Mouse (Mus musculus) E14TG2a.4 (cell line): ENCODE results near the gene Ehhadh.

Source experiments
- H3K27me3 ChIP-seq: 2 replicates; pipeline ENCODE4 v1.6.1; 2014; ENCODE audit warnings: low read length, control low read depth; ENCODE audit not compliant: insufficient read depth
- H3K36me3 ChIP-seq: 2 replicates; pipeline ENCODE4 v1.6.1; 2014; ENCODE audit warnings: low read length, control low read depth; ENCODE audit not compliant: insufficient read depth
- H3K4me1 ChIP-seq: replicated peaks from 2 replicates; pipeline ENCODE4 v1.6.1; 2014; ENCODE audit warnings: low read depth, low read length, control low read depth
- H3K4me3 ChIP-seq: replicated peaks from 2 replicates; pipeline ENCODE4 v1.5.1; 2014; ENCODE audit warnings: mild to moderate bottlenecking, low read length
- H3K9me3 ChIP-seq: 2 replicates; pipeline ENCODE4 v1.6.1; 2014; ENCODE audit warnings: low read length, control low read depth
- CTCF ChIP-seq: conservative IDR thresholded peaks from 2 replicates; pipeline ENCODE4 v1.5.1; 2014; ENCODE audit warnings: low read length
- NANOG ChIP-seq: IDR thresholded peaks from 2 replicates; pipeline ENCODE4 v1.6.1; 2014; ENCODE audit warnings: borderline replicate concordance, low read length, mixed read lengths
- POU5F1 ChIP-seq: IDR thresholded peaks from 2 replicates; pipeline ENCODE4 v1.6.1; 2014; ENCODE audit warnings: low read length, borderline replicate concordance

Gene Ehhadh

DNA sequence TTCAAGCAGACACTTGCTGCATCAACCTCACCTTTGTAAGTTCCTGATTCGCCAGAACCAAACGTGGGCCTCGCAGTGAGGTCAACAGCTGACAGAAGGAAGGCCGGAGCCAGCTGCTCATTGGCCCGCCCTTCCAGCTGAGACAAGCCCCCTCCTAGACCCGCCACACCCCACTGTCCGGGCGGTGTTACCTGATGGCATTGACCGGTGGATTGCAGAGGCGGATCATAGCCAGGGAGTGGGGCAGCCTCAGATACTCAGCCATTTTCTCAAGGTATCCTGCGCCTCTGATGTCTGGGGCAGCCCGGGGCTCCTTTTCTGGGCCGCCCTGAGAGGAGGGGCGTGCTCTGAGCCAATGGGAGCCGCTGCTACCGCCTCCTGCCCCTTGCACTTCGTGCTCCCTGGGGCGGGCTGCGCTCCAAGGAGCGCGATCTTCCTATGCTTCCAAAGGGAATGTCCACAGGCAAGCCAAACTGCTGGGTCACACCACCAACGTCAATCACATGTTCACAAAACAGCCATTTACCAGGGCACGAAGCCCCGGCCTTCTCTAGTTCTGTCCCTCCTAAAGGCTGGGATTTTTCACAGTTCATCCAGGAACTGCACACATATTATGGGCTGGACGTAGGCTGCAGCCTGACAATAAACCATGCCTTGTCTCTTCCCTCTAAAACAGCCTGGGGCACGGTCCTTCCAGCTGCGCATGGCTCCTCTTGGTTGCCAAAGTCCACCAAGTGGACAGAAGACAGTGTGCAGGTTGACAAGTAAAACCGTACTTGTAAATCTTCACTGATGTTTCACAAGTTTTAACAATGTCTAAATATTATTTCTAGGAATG lies at the start of gene Ehhadh:
Gene Ehhadh (minus strand): TSS at position 292 of the 838 bp plus-strand sequence.
- no peaks in the 10 kb centered on the region for H3K36me3 ChIP-seq
- H3K4me1 ChIP-seq: peaks cover 15% of the 10 kb centered on the region
- H3K27me3 ChIP-seq: peaks cover 14% of the 10 kb centered on the region
- no peaks in the 10 kb centered on the region for H3K9me3 ChIP-seq
- peak within 1 kb of the TSS; percentile 75 for H3K4me3 ChIP-seq
- TF ChIP-seq NANOG (no peak), POU5F1 (no peak), CTCF (no peak)

DNA sequence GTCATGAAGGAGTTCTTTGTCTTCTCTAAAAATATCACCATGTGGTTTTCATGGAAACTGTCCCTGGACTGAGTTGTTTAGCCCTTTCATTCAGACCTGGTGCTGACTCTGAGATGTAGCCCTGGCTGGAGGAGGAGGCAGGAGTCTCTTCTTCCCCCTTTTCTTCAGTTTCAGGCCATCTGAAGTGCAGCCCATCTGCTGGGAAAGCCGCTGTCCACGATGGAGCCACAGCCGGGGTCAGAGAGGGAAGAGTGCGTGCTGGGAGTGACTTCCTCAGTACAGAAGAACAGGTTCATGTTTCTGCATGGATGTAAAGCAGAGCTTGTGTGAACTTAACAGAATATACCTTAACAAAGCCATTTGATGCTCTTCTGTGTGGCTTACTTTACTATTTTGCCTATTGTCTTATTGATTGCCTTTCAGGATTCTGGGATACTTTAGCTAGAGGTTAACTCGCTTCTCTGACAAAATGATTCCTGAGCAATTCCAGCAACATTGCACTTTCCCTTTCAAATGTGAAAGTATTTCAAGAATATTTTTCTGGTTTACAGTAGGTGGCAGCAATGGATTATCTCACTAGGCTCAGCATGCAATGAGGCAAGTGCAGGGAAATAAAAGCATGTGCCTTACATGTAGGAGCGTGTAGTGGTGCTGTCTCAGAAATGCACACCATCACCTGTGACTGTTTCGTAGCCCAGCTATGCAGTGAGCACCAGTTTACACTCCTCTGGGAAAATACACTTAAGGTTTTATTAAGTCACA lies 48.9 kb upstream of the Ehhadh start:
- Histone ChIP-seq H3K4me3 (no peak overlapping the region), H3K9me3 (no peaks in the 10 kb centered on the region), H3K27me3 (no peaks in the 10 kb centered on the region), H3K36me3 (no peaks in the 10 kb centered on the region), H3K4me1 (peaks cover 15% of the 10 kb centered on the region)
- TF ChIP-seq NANOG (no peak), POU5F1 (no peak), CTCF (no peak)

DNA sequence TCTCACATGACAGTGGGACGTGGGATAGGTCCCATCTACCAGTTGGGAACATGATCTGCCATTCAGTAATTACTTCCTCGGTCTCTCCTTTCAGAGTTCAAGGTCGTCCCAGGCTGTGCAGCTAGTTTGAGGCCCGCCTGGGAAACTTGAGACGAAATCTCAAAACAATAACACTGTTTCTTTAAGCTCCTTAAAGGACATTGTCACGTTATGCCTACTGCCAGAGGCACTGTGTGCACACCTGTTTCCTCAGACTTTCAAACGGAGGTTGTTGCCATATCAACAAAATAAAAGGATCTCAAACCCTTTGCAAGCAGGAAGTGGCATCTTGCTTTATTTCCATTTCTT lies 48.0 kb upstream of the Ehhadh start:
- Histone ChIP-seq H3K4me1 (peaks cover 19% of the 10 kb centered on the region), H3K27me3 (no peaks in the 10 kb centered on the region), H3K9me3 (no peaks in the 10 kb centered on the region), H3K36me3 (no peaks in the 10 kb centered on the region), H3K4me3 (no peak overlapping the region)
- 0 out of 2 replicates have a peak, but pooled peaks have one; percentile 7 for TF ChIP-seq NANOG
- no peak for TF ChIP-seq POU5F1
- TF ChIP-seq CTCF: no peak

DNA sequence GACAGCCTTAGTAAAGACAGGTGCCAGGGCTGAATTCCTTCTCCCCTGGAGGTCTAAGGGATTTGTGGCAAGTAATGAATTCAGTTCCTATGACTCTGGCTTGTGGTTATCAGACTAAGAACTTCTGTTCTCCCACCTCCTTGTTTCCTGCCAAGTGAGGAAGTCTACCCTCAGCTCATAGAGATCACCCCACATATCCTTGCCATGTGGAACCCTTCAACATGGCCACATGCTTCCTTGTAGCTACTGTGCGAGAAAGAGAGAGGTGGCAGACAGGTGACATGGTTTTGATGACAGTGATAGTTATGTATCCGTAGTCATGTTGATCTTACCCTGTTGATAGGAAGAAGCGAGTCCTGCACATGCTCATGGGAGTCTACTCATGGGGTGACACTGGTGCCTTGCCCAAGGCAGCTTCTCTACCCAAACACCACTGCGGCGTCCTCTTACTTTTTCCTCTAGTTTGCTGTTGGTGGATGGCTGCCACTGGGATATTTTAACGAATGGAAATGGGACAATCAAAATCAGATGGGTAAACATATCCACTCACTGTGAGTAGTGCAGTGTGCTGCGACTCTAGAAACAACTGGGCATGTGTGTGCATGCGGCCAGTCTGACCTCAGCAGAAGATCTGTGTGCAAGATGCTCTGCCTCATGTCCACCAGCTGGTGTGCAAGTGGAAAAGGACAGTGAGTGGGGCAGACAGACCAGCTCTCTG lies 47.4 kb upstream of the Ehhadh start:
- no peaks in the 10 kb centered on the region for H3K27me3 ChIP-seq
- no peak overlapping the region for H3K4me3 ChIP-seq

DNA sequence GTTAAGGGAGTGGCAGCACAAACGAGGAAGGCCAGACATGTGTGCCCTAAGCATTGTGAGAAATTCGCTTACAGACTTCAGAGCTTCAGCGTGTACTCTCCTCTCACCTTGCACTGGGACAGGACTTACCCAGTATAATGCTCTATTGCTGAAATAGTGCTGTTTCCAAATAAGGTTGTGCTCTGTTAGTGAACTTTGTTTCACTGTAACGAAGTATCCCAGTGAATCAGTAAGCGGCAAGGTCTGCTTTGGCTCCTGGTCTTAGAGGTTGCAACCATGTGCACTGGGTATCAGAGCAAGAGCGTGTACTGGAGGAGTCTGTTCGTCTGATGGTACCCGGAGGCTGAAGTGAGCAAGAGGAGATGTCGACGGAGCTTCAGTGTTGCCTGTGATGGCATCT lies 46.4 kb upstream of the Ehhadh start:
- Histone ChIP-seq H3K4me1 (peaks cover 14% of the 10 kb centered on the region), H3K27me3 (no peaks in the 10 kb centered on the region), H3K36me3 (no peaks in the 10 kb centered on the region), H3K4me3 (no peak overlapping the region), H3K9me3 (no peaks in the 10 kb centered on the region)
- TF ChIP-seq CTCF: no peak
- no peak for TF ChIP-seq POU5F1
- no peak for TF ChIP-seq NANOG

More for the DNA sequence above, 47.4 kb upstream of the Ehhadh start:
- no peak for TF ChIP-seq POU5F1
- TF ChIP-seq NANOG: no peak
- TF ChIP-seq CTCF: no peak
- Histone ChIP-seq H3K9me3 (no peaks in the 10 kb centered on the region), H3K36me3 (no peaks in the 10 kb centered on the region), H3K4me1 (peaks cover 17% of the 10 kb centered on the region)

DNA sequence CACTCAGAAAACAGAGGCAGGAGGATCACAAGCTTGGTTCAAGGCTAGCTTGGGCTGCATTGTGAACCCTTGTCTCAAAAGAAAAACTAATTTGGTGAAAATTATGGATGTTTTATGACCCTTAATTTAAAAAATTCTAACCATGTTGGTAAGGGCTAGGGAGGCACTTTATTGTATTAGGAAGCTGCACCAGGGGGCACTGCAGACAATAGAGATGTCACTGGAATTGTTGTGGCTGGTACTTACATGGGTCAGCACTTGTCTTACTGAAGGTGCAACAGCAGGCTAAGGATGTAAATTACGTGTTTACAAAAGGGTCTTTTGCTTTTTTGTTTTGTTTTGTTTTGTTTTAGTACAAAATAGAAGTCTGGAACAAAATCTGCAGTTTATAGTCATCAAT lies 45.9 kb upstream of the Ehhadh start:
- no peaks in the 10 kb centered on the region for H3K27me3 ChIP-seq
- TF ChIP-seq POU5F1 (no peak), NANOG (no peak), CTCF (no peak)
- H3K36me3 ChIP-seq: no peaks in the 10 kb centered on the region
- H3K4me1 ChIP-seq: peaks cover 14% of the 10 kb centered on the region
- no peaks in the 10 kb centered on the region for H3K9me3 ChIP-seq
- H3K4me3 ChIP-seq: no peak overlapping the region

DNA sequence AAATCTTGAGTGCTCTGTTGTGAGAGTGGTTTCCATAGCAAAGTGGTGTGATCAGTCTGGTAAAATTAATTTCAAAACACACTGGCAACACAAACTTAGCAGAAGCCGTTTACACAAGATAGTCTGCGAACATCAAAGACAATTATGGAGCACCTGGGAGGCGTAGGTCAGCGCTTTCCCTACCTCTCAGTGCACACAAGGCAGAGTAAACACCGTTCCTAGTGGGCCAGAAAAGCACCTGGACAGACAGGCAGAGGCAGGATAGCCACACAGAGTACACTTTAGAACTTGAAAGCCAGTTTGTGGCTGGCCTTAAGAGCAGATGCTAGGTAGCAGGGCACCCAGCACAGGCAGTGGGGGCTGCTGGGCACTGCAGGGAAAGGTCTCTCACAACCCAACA lies 44.2 kb upstream of the Ehhadh start:
- no peaks in the 10 kb centered on the region for H3K36me3 ChIP-seq
- H3K4me1 ChIP-seq: peaks cover 14% of the 10 kb centered on the region
- no peak for TF ChIP-seq NANOG
- TF ChIP-seq CTCF: no peak
- TF ChIP-seq POU5F1: no peak
- H3K4me3 ChIP-seq: no peak overlapping the region
- H3K9me3 ChIP-seq: no peaks in the 10 kb centered on the region
- no peaks in the 10 kb centered on the region for H3K27me3 ChIP-seq

DNA sequence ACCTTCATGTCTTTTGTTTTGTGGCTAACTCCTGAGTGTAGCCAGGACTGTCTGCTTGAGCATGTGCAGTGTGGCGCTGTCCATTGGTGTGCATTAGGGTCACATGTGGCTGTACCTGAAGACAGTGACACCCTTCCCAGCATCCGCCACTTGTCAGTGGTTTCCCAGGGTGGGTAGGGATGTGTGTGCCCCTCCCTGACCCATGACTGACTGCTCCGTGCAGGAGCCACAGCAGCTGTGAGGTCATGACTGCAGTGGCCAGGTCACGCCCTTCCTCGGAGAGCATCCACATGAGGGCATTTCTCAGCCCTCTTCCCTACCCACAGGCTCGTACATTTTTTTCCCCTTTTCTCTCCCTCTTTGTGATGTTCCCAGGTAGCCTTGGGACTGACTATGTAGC lies 43.2 kb upstream of the Ehhadh start:
- H3K27me3 ChIP-seq: no peaks in the 10 kb centered on the region
- peaks cover 15% of the 10 kb centered on the region for H3K4me1 ChIP-seq
- TF ChIP-seq CTCF (no peak), POU5F1 (no peak), NANOG (no peak)
- H3K4me3 ChIP-seq: no peak overlapping the region
- H3K9me3 ChIP-seq: no peaks in the 10 kb centered on the region
- no peaks in the 10 kb centered on the region for H3K36me3 ChIP-seq
